Mouse (Mus musculus) left cerebral cortex, postnatal 4 days (tissue): Measurements from ENCODE around the gene Mr1. TPM values are rescaled to one million over a fixed set of nuclear protein-coding genes. Genes with fewer than 3 reads are reported as not detected.
"Not testable (repeated sequence)": the region's sequence is repeated elsewhere in the genome, so short reads cannot be mapped to it uniquely, and the experiment has no call there.

Experiments used
- DNase-seq: peaks from one replicate; pipeline ENCODE4 v3.0.0-alpha.2; 2022
- intact Hi-C: fragments of 180-260 bp; cut with DNase I; formaldehyde crosslinking; loops from one replicate; pipeline ENCODE4 v1.15.1; 2025
- total RNA-seq, 2 experiments: library from RNA; stranded (reverse); gene quantifications; 2 replicates each; pipeline ENCODE4 v1.2.3; 2021

The Mr1 gene
- 1 to 10 TPM; 1.5 to 1.8 TPM for total RNA-seq

DNA sequence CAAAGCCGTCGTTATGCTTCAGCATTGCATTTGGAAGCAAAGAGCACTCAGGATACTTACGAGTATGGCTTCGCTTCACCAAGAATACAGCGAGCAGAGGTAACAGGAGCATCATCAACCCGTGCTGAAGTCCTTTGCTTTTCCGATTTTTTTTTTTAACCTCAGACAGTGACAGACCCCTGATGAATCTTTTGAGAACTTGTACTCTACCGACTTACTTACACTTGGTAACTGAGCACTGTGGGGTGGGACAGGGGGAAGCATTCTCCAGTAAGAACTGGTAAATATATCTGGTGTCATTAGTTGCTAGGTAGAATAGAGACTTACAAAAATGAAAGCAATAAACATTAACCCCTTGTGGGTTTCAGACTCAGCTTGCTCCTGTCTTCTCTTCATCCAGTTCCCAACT, at the start of gene Mr1:
Mr1 (minus strand) TSS at position 243 of the 409 bp plus-strand sequence.
- intact Hi-C loops = no loop called here
- peak; percentile 21 for DNase-seq

DNA sequence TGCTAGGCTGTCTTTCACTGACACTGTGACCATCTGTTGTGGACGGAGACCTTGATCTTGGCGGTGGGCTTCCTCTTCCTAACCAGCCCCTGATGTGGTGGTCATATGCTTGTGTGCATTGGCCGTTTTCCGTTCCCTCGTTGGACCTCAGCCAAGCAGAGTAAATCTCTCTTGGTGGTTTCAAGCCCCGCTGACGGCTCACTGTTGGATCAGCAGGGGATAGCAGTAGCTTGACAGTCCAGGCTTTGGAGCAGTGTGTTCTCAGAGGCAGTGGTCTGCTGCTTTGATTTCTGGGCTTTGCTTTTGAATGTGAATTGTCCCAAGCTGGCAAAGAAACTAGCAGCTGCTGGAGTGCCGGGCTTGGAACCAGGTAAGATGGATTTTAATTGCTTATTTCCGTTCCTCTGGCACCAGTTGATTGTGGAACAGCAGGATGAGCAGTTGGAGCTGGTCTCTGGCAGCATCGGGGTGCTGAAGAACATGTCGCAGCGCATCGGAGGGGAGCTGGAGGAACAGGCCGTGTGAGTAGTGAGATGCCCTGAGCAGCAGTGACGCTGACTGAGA, 46.3 kb upstream of the Mr1 start:
- DNase-seq = peak; percentile 74

DNA sequence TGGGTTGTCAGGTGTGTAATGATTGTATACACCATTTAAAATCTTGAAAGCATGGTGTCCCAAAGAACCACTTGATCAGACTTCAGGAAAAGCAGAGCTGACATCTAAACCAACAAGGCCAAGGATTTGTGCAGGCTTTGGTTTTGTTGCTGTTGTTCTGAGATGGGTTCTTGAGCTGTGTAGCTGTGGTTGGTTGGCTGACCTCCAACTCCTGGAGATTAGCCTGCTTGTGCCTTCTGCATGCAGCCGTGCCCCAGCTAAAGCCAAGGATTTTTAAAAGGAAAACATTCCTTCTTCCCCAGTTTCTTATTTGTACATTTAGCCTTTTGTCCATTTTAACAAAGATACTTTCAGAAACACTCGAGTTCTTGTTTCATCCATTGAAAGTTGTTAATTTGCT, 45.1 kb upstream of the Mr1 start:
- intact Hi-C loops = no loop called here
- DNase-seq = peak; percentile 81

More for the DNA sequence above, 46.3 kb upstream of the Mr1 start:
- intact Hi-C loops = no loop called here

DNA sequence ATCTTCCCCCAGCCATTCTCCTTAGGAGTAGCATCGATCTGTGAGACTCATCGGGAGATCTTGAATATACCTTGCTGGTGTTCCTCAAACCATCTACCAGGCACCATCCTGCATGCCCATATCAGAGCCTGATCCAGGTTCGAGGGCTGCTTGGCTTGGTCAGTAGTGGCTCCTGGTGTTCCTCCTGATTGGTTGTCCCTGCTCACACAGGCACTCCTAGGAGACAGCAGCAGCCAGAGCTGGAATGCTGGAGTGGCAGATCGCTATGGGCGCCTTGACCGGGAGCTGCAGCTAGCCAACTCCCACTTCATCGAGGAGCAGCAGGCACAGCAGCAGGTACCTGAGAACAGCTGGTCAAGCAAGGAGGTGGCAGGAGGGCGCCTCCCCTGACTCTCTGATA, 44.6 kb upstream of the Mr1 start:
- DNase-seq = no peak
- intact Hi-C loops = no loop called here

DNA sequence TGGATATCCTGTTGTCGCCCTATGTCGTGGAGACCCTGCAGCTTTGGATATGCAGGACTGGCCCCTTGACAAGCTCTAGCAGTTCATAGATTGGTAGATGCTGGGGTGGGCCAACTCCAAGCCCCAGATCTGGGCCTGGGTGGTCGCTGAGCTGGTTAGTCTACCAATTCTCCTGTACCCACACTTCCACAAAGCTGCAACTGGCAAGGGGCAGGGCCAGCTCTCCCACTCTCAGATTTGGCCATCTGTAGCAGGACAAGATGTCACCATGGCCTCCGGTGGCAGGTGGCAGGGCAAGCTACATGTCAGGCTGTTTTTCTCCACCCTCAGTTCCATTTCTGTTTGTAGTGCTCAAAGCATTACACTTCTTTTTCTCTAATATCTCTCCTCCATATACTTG, 42.0 kb upstream of the Mr1 start:
- intact Hi-C loops = no loop called here
- DNase-seq = peak; percentile 57

DNA sequence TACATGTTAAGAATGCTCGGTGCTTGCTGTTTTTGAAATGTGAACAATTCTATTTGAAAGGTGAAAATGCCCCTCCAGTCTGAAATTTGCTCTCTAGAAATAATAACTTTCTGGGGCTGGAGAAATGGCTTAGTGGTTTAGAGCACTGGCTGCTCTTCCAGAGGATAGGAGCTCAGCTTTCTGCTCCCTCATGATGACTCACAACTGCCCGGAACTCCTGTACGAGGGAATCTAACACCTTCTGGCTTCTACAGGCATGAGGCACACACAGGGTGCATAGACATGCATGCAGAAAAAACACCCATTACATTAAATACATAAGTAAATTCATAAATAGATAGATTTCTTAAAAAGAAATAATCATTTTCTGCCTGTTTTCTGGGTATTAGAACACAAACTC, 37.6 kb upstream of the Mr1 start:
- intact Hi-C loops = no loop called here
- DNase-seq = no peak

DNA sequence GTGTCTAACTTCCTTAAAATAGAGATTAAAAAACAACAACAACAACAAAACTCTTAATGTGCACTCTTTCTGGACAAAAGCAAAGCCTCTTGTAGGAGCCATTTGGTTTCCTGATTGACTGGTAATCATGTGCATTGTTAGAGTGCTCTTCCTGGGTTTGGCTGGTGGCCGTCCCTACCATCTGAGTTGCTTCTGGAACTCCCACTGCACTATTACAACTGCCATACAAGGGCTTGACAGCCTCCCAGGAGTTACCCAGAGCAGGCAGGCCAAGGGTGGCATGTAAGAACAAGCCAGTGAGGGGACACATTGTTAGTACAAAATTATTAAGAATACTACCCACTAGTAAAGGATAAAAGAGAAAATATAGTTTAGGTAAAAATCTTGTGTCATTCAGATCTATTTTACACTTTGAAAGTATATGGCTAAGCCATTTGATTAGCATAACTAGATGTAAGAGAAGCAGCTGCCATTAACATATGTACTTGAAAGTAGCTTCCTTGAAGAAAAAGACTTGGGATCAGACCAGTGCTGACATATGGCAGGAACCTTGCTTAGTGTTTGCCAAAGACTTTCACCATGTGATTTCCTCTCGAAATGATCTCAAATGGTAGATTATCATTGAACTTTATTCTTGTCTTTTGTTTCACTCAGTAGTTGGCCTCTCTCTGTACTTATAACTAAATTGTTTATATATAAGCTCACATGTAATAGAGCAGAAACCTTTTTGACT, 31.7 kb upstream of the Mr1 start:
- no peak for DNase-seq
- intact Hi-C loops = no loop called here

DNA sequence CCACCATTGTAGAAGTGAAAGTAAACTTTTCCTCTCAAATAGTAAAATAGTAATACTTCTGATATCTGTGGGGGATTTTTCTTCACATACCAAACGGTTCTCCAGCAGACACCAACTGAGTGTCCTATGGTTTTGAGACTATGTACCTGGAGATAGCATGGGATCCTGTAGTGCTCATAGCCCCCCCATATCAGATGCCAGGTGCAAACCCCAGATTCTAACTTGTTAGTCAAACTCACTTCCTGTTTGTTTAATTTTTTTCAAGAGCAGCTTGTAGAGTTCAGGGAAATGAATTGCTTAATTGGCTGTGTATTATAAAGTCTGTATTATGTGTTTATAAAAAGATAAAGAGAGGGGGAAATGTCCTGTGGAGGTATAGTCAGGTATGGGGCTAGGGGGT, 27.8 kb upstream of the Mr1 start:
- no peak for DNase-seq
- intact Hi-C loops = no loop called here

DNA sequence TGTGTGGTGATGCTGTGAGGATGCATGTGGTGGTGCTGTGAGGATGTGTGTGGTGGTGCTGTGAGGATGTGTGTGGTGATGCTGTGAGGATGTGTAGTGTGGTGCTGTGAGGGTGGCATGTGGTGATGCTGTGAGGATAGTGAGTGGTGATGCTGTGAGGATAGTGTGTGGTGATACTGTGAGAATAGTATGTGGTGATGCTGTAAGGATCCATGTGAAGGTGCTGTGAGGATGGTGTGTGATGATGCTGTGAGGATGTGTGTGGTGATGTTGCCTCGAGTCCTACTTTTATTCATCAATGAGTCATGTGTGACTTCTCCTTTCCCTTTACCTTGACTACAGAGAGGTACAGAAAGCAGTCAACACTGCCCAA, 27.0 kb upstream of the Mr1 start:
- DNase-seq, intact Hi-C loops: not testable (repeated sequence)

DNA sequence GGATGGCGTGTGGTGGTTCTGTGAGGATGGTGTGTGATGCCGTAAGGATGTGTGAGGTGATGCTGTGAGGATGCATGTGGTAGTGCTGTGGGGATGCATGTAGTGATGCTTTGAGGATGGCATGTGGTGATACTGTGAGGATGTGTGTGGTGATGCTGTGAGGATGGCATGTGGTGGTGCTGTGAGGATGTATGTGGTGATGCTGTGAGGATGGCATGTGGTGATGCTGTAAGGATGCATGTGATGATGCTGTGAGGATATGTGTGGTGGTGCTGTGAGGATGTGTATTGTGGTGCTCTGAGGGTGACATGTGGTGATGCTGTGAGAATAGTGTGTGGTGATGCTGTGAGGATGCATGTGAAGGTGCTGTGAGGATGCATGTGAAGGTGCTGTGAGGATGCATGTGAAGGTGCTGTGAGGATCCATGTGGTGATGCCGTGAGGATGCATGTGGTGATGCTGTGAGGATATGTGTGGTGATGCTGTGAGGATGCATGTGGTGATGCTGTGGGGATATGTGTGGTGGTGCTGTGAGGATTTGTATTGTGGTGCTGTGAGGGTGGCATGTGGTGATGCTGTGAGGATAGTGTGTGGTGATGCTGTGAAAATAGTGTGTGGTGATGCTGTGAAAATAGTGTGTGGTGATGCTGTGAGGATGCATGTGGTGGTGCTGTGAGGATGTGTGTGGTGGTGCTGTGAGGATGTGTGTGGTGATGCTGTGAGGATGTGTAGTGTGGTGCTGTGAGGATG, 26.5 kb upstream of the Mr1 start:
- DNase-seq = no peak
- intact Hi-C loops = no loop called here

DNA sequence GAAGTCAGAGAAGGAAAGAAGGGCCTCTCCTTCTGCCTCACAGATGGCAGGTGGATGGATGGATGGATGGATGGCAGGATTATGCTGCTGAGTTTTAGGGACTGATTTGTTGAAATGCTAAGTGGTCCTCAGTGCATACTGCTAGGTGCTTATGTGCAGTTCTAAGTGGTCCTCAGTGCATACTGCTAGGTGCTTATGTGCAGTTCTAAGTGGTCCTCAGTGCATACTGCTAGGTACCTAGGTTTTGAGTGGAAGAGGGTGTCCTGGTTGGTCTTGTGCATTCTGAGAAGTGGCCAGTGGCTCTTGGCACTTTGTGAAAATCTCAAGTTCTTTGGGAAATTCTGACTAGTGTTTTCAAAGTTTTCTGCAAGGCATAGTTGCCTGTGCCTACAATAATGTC, 23.3 kb upstream of the Mr1 start:
- intact Hi-C loops = no loop called here

DNA sequence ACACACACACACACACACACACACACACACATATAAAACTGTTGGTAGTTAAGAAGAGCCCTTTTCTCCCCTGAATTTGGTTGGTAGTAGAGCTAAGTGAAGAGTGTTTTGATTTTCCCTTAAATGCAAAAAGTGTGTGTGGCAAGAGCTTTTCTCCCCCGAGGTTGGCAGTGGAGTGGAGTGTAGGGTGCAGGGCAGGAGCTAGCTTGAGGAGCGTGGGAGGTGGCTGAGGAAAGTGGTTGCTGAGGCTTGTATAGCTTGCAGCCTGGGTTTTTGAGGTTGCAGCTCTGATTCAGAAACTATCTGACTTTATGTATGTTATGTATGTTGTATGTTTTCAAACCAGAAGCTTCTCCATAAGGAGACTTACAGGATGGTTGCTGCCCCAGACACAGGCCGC, 20.8 kb upstream of the Mr1 start:
- DNase-seq = no peak
- intact Hi-C loops = no loop called here

More for the DNA sequence above, 23.3 kb upstream of the Mr1 start:
- no peak for DNase-seq

DNA sequence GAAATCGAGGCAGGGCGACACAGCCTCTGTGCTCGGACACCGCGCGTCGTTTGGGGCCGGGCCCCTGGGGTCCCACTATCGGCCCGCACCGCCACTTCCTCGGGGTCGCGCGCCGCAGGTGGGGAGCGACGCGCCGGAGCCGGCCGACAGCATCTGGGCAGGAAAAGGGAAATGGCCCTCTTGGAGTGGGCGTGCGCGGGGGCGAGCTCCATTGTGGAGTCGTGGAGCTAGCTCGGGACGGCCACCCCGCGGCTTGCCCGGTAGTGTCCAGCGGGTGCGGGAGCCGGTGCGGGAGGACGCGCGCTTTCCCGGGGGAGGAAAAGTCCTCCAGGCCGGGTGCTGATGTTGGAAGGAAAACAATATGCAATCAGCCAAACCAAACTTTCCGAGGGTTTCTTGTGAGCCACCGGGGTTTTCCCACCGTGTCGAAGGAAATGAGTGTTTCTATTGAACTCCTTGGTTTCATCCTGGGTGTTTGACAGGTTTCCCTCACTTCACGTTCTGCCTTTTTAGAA, 12.4 kb upstream of the Mr1 start:
- intact Hi-C loops = loop anchor here (5.0 kb wide), 1 partner anchor 43 kb away; no protein-coding TSS in a partner anchor
- peak; percentile 66 for DNase-seq

DNA sequence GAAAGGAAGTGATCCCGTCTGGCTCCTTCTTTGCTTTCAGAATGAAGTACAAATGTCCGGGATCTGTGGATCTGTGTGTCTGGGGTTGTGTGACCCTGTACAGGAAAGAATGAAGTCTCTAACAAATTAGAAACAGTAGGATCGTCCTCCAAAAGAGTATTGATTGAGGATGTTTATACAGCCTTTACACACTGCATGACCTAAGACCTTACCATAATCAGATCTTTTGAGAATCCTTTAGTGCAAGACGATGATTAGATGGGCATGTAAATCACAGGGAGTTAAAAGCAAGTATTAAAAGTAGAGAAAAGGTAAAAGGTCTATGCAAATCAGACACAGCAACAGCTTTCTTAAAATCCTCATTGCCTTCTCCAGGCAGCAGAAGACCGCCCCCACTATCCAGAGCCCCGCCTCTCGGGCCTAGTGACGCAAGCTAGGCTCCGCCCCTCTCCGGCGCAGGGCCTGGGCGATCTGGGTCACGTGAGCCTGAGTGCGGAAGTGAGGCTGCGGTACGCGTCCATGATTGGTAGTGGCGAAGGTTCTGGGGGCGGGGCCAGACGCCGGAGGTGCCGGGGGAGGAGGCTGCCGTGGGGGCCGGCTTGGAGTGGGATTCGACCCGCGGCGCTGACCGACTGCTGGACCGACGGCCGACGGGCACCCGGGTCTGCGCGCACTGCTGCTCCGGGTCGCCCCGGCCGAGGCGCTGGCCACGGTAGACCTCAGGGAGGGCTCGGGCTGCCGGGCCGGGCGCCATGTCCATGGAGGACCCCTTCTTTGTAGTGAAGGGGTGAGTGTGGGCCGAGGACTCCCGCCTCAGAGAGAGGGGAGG, 11.7 kb upstream of the Mr1 start, which contains the start of gene Stx6:
Stx6 (plus strand) TSS at position 575 of the 829 bp plus-strand sequence.
- intact Hi-C loops = loop anchor here (5.0 kb wide), 1 partner anchor 44 kb away; no protein-coding TSS in a partner anchor
- peak; percentile 99 for DNase-seq

DNA sequence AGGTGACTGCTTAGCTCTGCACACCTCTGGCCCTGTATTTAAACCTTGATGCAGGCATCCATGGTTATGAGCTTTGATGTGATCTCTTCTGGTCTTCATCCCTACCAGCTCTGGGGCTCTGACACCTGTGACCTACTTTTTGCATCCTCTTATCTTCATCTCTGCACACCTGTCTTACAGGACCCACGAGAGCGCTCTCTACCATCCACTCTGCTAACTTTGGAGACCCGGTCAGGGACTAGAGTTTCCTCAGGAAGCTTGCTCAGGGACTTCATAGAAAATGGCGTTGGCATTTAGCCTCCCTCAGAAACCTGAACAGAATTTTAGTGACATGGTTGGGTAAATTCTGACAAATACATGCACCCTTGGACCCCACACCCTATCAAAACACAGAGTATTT, 7.3 kb upstream of the Mr1 start:
- DNase-seq = no peak
- intact Hi-C loops = no loop called here

DNA sequence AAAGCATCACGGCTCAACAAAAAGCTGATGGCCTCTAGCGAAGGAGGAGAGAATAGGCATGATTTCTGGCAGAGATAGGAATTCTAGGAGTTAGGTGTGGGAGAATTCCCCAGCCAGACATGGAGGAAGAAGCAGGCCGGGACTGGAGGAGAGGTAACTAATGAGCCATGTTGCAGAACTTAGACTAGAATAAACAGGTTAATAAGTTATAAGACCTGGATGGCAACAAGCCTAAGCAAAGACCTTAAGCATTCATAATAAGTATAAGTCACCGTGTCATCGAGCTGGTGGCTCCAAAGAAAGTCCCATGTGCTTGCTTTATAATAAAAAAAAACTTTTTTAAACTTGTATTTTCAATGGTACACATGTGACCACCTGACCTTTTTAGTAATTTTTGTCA, 4.2 kb upstream of the Mr1 start:
- no peak for DNase-seq
- intact Hi-C loops = no loop called here

DNA sequence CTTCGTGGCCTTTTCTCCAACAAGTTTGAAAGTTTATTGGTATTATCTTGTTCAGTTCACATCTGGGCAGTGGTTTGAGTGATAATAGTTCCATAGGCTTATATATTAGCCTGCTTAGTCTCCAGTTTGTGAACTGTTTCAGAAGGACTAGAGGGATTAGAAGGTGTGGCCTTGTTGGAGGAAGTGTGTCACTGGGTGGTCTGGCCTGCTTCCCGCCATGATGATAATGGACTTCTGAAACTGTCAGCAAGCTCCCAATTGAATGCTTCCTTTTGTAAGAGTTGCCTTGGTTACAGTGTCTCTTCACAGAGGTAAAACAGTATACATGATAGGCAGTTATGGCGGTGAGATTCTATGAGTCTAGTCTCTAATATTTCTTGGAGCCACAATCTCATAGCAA, 2.8 kb upstream of the Mr1 start:
- intact Hi-C loops = no loop called here
- no peak for DNase-seq

DNA sequence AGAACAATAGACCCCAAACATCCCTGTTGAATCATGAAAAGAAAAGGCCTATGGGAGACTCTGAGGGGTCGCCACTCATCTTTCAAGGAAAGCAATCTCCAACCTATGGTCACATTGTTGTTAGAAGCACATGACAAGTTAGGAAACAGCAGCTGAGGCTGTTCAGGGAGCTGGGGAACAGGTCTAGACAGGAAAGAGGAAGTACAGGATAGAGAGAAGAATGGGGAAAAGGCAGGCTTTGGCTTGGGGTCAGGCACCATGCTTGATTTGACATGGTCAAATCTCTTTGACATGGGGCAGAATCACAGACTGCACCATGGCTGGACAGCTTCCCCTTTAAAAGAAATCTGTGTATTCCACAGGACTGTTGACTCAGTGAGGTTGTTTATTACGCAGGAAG, 614 bp upstream of the Mr1 start:
- intact Hi-C loops = no loop called here
- no peak for DNase-seq

DNA sequence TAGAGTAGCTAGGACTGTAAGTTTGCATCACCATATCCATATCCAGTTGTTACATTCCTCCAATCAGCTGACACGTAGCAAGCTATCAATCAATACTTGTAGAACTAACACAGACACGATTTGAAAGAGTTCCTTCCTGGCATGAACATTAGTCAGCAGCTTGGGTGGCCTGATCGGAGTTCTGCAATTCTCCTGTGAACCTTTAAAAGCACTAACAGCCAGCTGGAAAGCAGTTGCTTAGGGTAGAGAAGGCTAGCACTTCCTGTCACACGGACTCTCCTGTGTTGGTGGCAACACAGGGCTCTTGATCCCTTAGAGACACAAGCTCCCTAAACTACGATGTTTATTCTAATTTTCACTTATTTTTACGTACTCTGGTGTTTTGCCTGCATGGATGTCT, 994 bp downstream of the Mr1 start:
- DNase-seq = no peak
- intact Hi-C loops = no loop called here

DNA sequence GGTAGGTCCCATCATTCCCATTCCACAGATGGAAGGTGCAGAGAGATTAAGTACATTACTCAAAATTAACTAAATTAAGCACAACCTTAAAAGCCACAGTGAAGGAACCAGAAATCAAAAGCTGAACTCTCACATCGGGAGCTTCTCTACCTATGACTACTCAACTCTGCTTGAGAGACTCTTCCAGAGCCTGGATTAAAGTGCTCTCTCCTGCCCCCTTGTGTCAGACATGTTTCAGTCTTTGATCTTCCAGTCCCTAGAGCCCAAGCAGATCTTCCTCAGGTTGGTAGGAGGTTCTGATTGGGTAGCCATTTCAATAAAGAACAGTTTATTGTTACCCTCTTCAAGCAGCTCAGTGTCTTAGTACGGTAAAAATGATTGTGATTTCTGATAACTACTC, 6.5 kb downstream of the Mr1 start:
- peak; percentile 45 for DNase-seq
- intact Hi-C loops = no loop called here

DNA sequence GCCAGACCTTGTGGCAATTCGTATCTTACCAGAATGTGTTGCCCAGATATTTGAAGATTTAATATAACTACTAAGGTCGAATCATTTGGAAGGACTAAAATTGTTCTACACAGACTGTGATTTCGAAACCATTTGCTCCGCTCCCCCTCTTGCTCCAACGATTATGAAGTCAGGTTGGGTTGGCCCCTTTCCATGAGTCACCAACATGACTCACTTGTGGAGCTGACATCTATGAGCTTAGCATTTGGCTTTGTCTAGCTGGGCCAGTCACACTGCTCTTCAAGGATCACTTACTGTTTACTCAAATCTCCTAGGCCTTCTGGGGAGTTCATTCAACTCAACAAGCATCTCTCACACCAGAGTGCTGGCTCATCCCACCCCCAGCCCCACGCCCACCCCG, 7.8 kb downstream of the Mr1 start:
- no peak for DNase-seq
- intact Hi-C loops = no loop called here
